Mouse (Mus musculus) forebrain, embryonic 14.5 days (tissue): ENCODE results near the gene Ubtd2. TPM values are rescaled to one million over a fixed set of nuclear protein-coding genes. Genes with fewer than 3 reads are reported as not detected.

Experiments used
- ATAC-seq: fragments of 200-750 bp; cut with Nextera tagmentation; 2 replicates; pipeline ENCODE4 v1.8.0; 2017; ENCODE audit warnings: mild to moderate bottlenecking, moderate library complexity
- DNase-seq: peaks from one replicate; pipeline ENCODE4 v3.0.0-alpha.2; 2015; ENCODE audit warnings: low spot score
- H3K27ac ChIP-seq: fragments of 300-500 bp; sonication (generic); 2 replicates; pipeline ENCODE4 v1.5.1; 2014; ENCODE audit warnings: low read depth, mild to moderate bottlenecking, control low read depth, low read length, moderate library complexity
- H3K27me3 ChIP-seq: fragments of 300-500 bp; sonication (generic); replicated peaks from 2 replicates; pipeline ENCODE4 v1.6.1; 2014; ENCODE audit warnings: low read length, control low read depth, mixed read lengths; ENCODE audit not compliant: control insufficient read depth, insufficient read depth
- H3K36me3 ChIP-seq: fragments of 300-500 bp; sonication (generic); 2 replicates; pipeline ENCODE4 v1.6.1; 2014; ENCODE audit warnings: low read length, control low read depth; ENCODE audit not compliant: control insufficient read depth, insufficient read depth
- H3K4me1 ChIP-seq: fragments of 300-500 bp; sonication (generic); 2 replicates; pipeline ENCODE4 v1.6.1; 2014; ENCODE audit warnings: antibody characterized with exemption, low read length, control low read depth; ENCODE audit not compliant: control insufficient read depth, insufficient read depth
- H3K4me2 ChIP-seq: fragments of 300-500 bp; sonication (generic); 2 replicates; pipeline ENCODE4 v1.6.1; 2014; ENCODE audit warnings: mild to moderate bottlenecking, control low read depth, low read length
- H3K4me3 ChIP-seq: fragments of 300-500 bp; sonication (generic); 2 replicates; pipeline ENCODE4 v1.5.1; 2014; ENCODE audit warnings: low read depth, low read length, control low read depth
- H3K9ac ChIP-seq: fragments of 300-500 bp; sonication (generic); 2 replicates; pipeline ENCODE4 v1.6.1; 2014; ENCODE audit warnings: mild to moderate bottlenecking, low read length, control low read depth, moderate library complexity
- H3K9me3 ChIP-seq: fragments of 300-500 bp; sonication (generic); replicated peaks from 2 replicates; pipeline ENCODE4 v1.6.1; 2016; ENCODE audit warnings: low read length, control low read depth, mixed read lengths; ENCODE audit not compliant: control insufficient read depth
- WGBS: fragments of 180-500 bp; shearing (Covaris S2); extraction: QIAGEN DNeasy Blood & Tissue Kit; methylation state at CpG from one replicate; pipeline ENCODE4 v1.1.7; 2014; 5-methylcytosine and 5-hydroxymethylcytosine counted together
- polyA plus RNA-seq: library from polyadenylated mRNA; unstranded; fragments of >200 nt; fragmentation: Nextera tagmentation; extraction: Ambion mirVana; gene quantifications from 2 replicates; pipeline ENCODE4 v1.2.1, GENCODE M21; 2014

Gene Ubtd2
- polyA plus RNA-seq, 1 experiment from 2014 or later: 71.7 TPM

- Histone ChIP-seq H3K27me3 (peaks cover 7% of the 10 kb centered on the region; the same call in 1 of the 2 replicates), H3K36me3 (no peaks in the 10 kb centered on the region), H3K4me1 (peaks cover 5% of the 10 kb centered on the region; the same call in 1 of the 2 replicates), H3K9ac (no peak overlapping the region), H3K9me3 (no peaks in the 10 kb centered on the region), H3K4me2 (no peak overlapping the region; the same call in 1 of the 2 replicates), H3K4me3 (no peak overlapping the region), H3K27ac (no peak overlapping the region)
- DNase-seq (no peak), ATAC-seq (no peak)
- WGBS: 80% methylated on average over 7 of the region's 7 CpGs
Measured at GRCm38 (mm10) chr11:32534453-32535075, 79.4 kb downstream of the Ubtd2 start.

- Histone ChIP-seq H3K4me1 (peaks cover 5% of the 10 kb centered on the region; the same call in 1 of the 2 replicates), H3K9me3 (no peaks in the 10 kb centered on the region), H3K27ac (no peak overlapping the region), H3K27me3 (peaks cover 7% of the 10 kb centered on the region; the same call in 1 of the 2 replicates), H3K4me3 (no peak overlapping the region), H3K36me3 (no peaks in the 10 kb centered on the region), H3K4me2 (no peak overlapping the region), H3K9ac (no peak overlapping the region)
- ATAC-seq (no peak), DNase-seq (no peak)
- WGBS: 95% methylated on average over 4 of the region's 4 CpGs
Measured at GRCm38 (mm10) chr11:32535646-32536045, 80.5 kb downstream of the Ubtd2 start.

GRCm38 (mm10) chr11:32536954-32537353, 81.8 kb downstream of the Ubtd2 start:
- 0 out of 2 replicates have a peak, but pooled peaks cover 2% of the 10 kb centered on the region for H3K27me3 ChIP-seq
- H3K4me2 ChIP-seq: no peak overlapping the region
- WGBS: 7% methylated on average over 7 of the region's 7 CpGs
- ATAC-seq (no peak), DNase-seq (peak; percentile 72)
- H3K4me3 ChIP-seq: no peak overlapping the region
- no peaks in the 10 kb centered on the region for H3K9me3 ChIP-seq
- no peaks in the 10 kb centered on the region for H3K36me3 ChIP-seq
- no peak overlapping the region for H3K27ac ChIP-seq
- peaks cover 5% of the 10 kb centered on the region; the same call in 1 of the 2 replicates for H3K4me1 ChIP-seq
- H3K9ac ChIP-seq: no peak overlapping the region

- H3K4me3 ChIP-seq: no peak overlapping the region
- peaks cover 5% of the 10 kb centered on the region; the same call in 1 of the 2 replicates for H3K4me1 ChIP-seq
- WGBS: 70% methylated on average over 6 of the region's 6 CpGs
- H3K9me3 ChIP-seq: no peaks in the 10 kb centered on the region
- H3K9ac ChIP-seq: no peak overlapping the region
- H3K4me2 ChIP-seq: no peak overlapping the region
- H3K36me3 ChIP-seq: no peaks in the 10 kb centered on the region
- DNase-seq (no peak), ATAC-seq (no peak)
- no peak overlapping the region for H3K27ac ChIP-seq
- no peaks in the 10 kb centered on the region for H3K27me3 ChIP-seq
Measured at GRCm38 (mm10) chr11:32538435-32538834, 83.3 kb downstream of the Ubtd2 start.

- no peak overlapping the region for H3K27ac ChIP-seq
- H3K9me3 ChIP-seq: no peaks in the 10 kb centered on the region
- H3K4me3 ChIP-seq: no peak overlapping the region
- H3K4me2 ChIP-seq: no peak overlapping the region
- H3K9ac ChIP-seq: no peak overlapping the region
- ATAC-seq: no peak
- H3K27me3 ChIP-seq: no peaks in the 10 kb centered on the region
- H3K4me1 ChIP-seq: peaks cover 2% of the 10 kb centered on the region; the same call in 1 of the 2 replicates
- no peak for DNase-seq
- no peaks in the 10 kb centered on the region for H3K36me3 ChIP-seq
- WGBS: 92% methylated on average over 4 of the region's 4 CpGs
Measured at GRCm38 (mm10) chr11:32538846-32539245, 83.7 kb downstream of the Ubtd2 start.

- no peak overlapping the region for H3K4me3 ChIP-seq
- no peaks in the 10 kb centered on the region for H3K9me3 ChIP-seq
- ATAC-seq (no peak), DNase-seq (no peak)
- H3K27ac ChIP-seq: no peak overlapping the region
- H3K4me2 ChIP-seq: no peak overlapping the region
- H3K36me3 ChIP-seq: no peaks in the 10 kb centered on the region
- H3K9ac ChIP-seq: no peak overlapping the region
- WGBS: 87% methylated on average over 7 of the region's 7 CpGs
- no peaks in the 10 kb centered on the region for H3K4me1 ChIP-seq
- no peaks in the 10 kb centered on the region for H3K27me3 ChIP-seq
Measured at GRCm38 (mm10) chr11:32539717-32540116, 84.5 kb downstream of the Ubtd2 start.

GRCm38 (mm10) chr11:32540463-32540862, 85.3 kb downstream of the Ubtd2 start:
- Histone ChIP-seq H3K9me3 (no peaks in the 10 kb centered on the region), H3K4me1 (peaks cover under 1% of the 10 kb centered on the region; the same call in 1 of the 2 replicates), H3K9ac (no peak overlapping the region), H3K27me3 (no peaks in the 10 kb centered on the region), H3K4me3 (no peak overlapping the region), H3K4me2 (no peak overlapping the region), H3K36me3 (no peaks in the 10 kb centered on the region), H3K27ac (no peak overlapping the region)
- DNase-seq (no peak), ATAC-seq (no peak)
- WGBS: 87% methylated on average over 6 of the region's 6 CpGs

- Histone ChIP-seq H3K9ac (no peak overlapping the region), H3K4me3 (no peak overlapping the region), H3K9me3 (no peaks in the 10 kb centered on the region), H3K27ac (no peak overlapping the region), H3K4me2 (no peak overlapping the region), H3K4me1 (peaks cover 3% of the 10 kb centered on the region; the same call in 1 of the 2 replicates), H3K27me3 (no peaks in the 10 kb centered on the region), H3K36me3 (no peaks in the 10 kb centered on the region)
- no peak for DNase-seq
- 95% methylated on average over 4 of the region's 4 CpGs for WGBS
- ATAC-seq: no peak
Measured at GRCm38 (mm10) chr11:32542181-32542580, 87.0 kb downstream of the Ubtd2 start.

- DNase-seq (no peak), ATAC-seq (no peak)
- Histone ChIP-seq H3K9me3 (no peaks in the 10 kb centered on the region), H3K27me3 (no peaks in the 10 kb centered on the region), H3K4me1 (peaks cover 3% of the 10 kb centered on the region; the same call in 1 of the 2 replicates), H3K27ac (no peak overlapping the region), H3K9ac (no peak overlapping the region), H3K4me3 (no peak overlapping the region), H3K36me3 (no peaks in the 10 kb centered on the region), H3K4me2 (no peak overlapping the region)
- 43% methylated on average over 3 of the region's 3 CpGs for WGBS
Measured at GRCm38 (mm10) chr11:32542687-32543411, 87.7 kb downstream of the Ubtd2 start.
